Mouse (Mus musculus) kidney, embryonic 16.5 days (tissue): ENCODE data around the gene Fam241a. TPM values are rescaled to one million over a fixed set of nuclear protein-coding genes. Genes with fewer than 3 reads are reported as not detected.

Experiments used
- ATAC-seq: fragments of 200-750 bp; cut with Nextera tagmentation; 2 replicates; pipeline ENCODE4 v1.8.0; 2017; ENCODE audit warnings: moderate TSS enrichment; ENCODE audit not compliant: low FRiP score, low TSS enrichment
- H3K27ac ChIP-seq: fragments of 300-500 bp; sonication (generic); 2 replicates; pipeline ENCODE4 v1.5.1; 2014; ENCODE audit warnings: low read length
- H3K27me3 ChIP-seq: fragments of 300-500 bp; sonication (generic); 2 replicates; pipeline ENCODE4 v1.6.1; 2014; ENCODE audit warnings: low read length, control low read depth, mixed read lengths; ENCODE audit not compliant: insufficient read depth
- H3K36me3 ChIP-seq: fragments of 300-500 bp; sonication (generic); 2 replicates; pipeline ENCODE4 v1.6.1; 2014; ENCODE audit warnings: low read length, control low read depth, mixed read lengths; ENCODE audit not compliant: insufficient read depth
- H3K4me1 ChIP-seq: fragments of 300-500 bp; sonication (generic); 2 replicates; pipeline ENCODE4 v1.6.1; 2014; ENCODE audit warnings: low read length, control low read depth, mixed read lengths; ENCODE audit not compliant: insufficient read depth
- H3K4me2 ChIP-seq: fragments of 300-500 bp; sonication (generic); replicated peaks from 2 replicates; pipeline ENCODE4 v1.6.1; 2014; ENCODE audit warnings: low read depth, low read length
- H3K4me3 ChIP-seq: fragments of 300-500 bp; sonication (generic); 2 replicates; pipeline ENCODE4 v1.5.1; 2014; ENCODE audit warnings: mild to moderate bottlenecking, low read length
- H3K9ac ChIP-seq: fragments of 300-500 bp; sonication (generic); replicated peaks from 2 replicates; pipeline ENCODE4 v1.6.1; 2014; ENCODE audit warnings: low read length
- H3K9me3 ChIP-seq: fragments of 300-500 bp; sonication (generic); 2 replicates; pipeline ENCODE4 v1.6.1; 2016; ENCODE audit warnings: low read length, control low read depth
- WGBS: fragments of 180-500 bp; shearing (Covaris S2); extraction: QIAGEN DNeasy Blood & Tissue Kit; methylation state at CpG from one replicate; pipeline ENCODE4 v1.1.7; 2014; 5-methylcytosine and 5-hydroxymethylcytosine counted together
- polyA plus RNA-seq: library from polyadenylated mRNA; unstranded; fragments of >200 nt; fragmentation: Nextera tagmentation; extraction: Ambion mirVana; gene quantifications from 2 replicates; pipeline ENCODE4 v1.2.1, GENCODE M21; 2015

Fam241a gene
- polyA plus RNA-seq, 1 experiment from 2014 or later, result 5.0 TPM

GRCm38 (mm10) chr3:127823886-127824863, 71.9 kb downstream of the Fam241a start:
- H3K9me3 ChIP-seq, result no peaks in the 10 kb centered on the region
- 80% methylated on average over 17 of the region's 17 CpGs for WGBS

GRCm38 (mm10) chr3:127821209-127821608, 74.9 kb downstream of the Fam241a start:
- H3K4me2 ChIP-seq, result no peak overlapping the region
- ATAC-seq, result no peak
- no peaks in the 10 kb centered on the region for H3K9me3 ChIP-seq
- peaks cover 14% of the 10 kb centered on the region; the same call in 1 of the 2 replicates for H3K4me1 ChIP-seq
- no peak overlapping the region for H3K27ac ChIP-seq
- H3K4me3 ChIP-seq, result no peak overlapping the region
- 91% methylated on average over 5 of the region's 5 CpGs for WGBS
- H3K9ac ChIP-seq, result no peak overlapping the region
- peaks cover 14% of the 10 kb centered on the region; the same call in 1 of the 2 replicates for H3K36me3 ChIP-seq
- no peaks in the 10 kb centered on the region for H3K27me3 ChIP-seq

More at GRCm38 (mm10) chr3:127823886-127824863, 71.9 kb downstream of the Fam241a start:
- no peak overlapping the region for H3K4me2 ChIP-seq
- H3K27ac ChIP-seq, result no peak overlapping the region
- H3K9ac ChIP-seq, result no peak overlapping the region
- no peaks in the 10 kb centered on the region for H3K27me3 ChIP-seq
- peaks cover 14% of the 10 kb centered on the region; the same call in 1 of the 2 replicates for H3K36me3 ChIP-seq
- peaks cover 16% of the 10 kb centered on the region; the same call in 1 of the 2 replicates for H3K4me1 ChIP-seq
- ATAC-seq, result no peak
- no peak overlapping the region for H3K4me3 ChIP-seq

- no peaks in the 10 kb centered on the region for H3K9me3 ChIP-seq
- no peak overlapping the region for H3K4me3 ChIP-seq
- no peak for ATAC-seq
- H3K27ac ChIP-seq, result no peak overlapping the region
- peaks cover 16% of the 10 kb centered on the region; the same call in 1 of the 2 replicates for H3K36me3 ChIP-seq
- H3K9ac ChIP-seq, result no peak overlapping the region
- WGBS, result 86% methylated on average over 1 of the region's 1 CpGs
- no peaks in the 10 kb centered on the region for H3K27me3 ChIP-seq
- no peak overlapping the region for H3K4me2 ChIP-seq
- peaks cover 10% of the 10 kb centered on the region; the same call in 1 of the 2 replicates for H3K4me1 ChIP-seq
These were observed 75.7 kb downstream of the Fam241a start for GRCm38 (mm10) chr3:127820400-127820799.

Other genes with a start within 250 kb of the Fam241a start
- 1.2 TPM in 2 replicates for gene Alpk1, start 115.8 kb downstream of the Fam241a start, polyA plus RNA-seq
- gene Tifa, start 106.5 kb downstream of the Fam241a start, polyA plus RNA-seq, result 4.3 and 5.4 TPM in 2 replicates
- 49.3 and 50.9 TPM in 2 replicates for gene Ap1ar, start 58.8 kb downstream of the Fam241a start, polyA plus RNA-seq